9 mouse cellular contexts compared by ENCODE assay signal in genomic region chr8:89785011-89785410, GRCm38 (mm10).
DNase-seq lines count a peak whose midpoint lies in the region; ATAC-seq lines count a peak whose summit lies in the region.
"Had no signal": no experiment of that assay in that cellular context is flagged by ENCODE, and none has a peak within 500 bp of the region (broad histone marks: within the 10 kb centered on the region; RNA-seq: fewer than 3 reads in every experiment).

No protein-coding gene starts in this region.

- no peaks in the 10 kb centered on the region for H3K36me3 ChIP-seq in kidney, embryonic 14.5 days (ENCODE audit: control insufficient read depth, insufficient read depth, low read length)
- H3K36me3 ChIP-seq in limb, embryonic 11.5 days (ENCODE audit: control insufficient read depth, insufficient read depth, low read length), result no peaks in the 10 kb centered on the region
- H3K36me3 ChIP-seq: embryonic facial prominence, embryonic 15.5 days had no signal

- peak; percentile 13 to 24 for DNase-seq in urinary bladder, adult 18-20 months (ENCODE audit: low spot score in 2 of 2)
- no peak for DNase-seq in urinary bladder, adult 2 months (ENCODE audit: low spot score)
- peak; percentile 88 to 95 for DNase-seq in cerebellum, postnatal 10 days
- peak; percentile 82 to 89 for DNase-seq in frontal cortex, postnatal 36 days (ENCODE audit: low spot score in 2 of 2)
- peak; percentile 90 for DNase-seq in limb, embryonic 11.5 days (ENCODE audit: low spot score)
- DNase-seq in neural tube, embryonic 10.5 days (ENCODE audit: extremely low spot score, low spot score), result peak; percentile 79
- DNase-seq in urinary bladder, postnatal 25 days (ENCODE audit: low spot score), result peak; percentile 46

- no peaks in the 10 kb centered on the region for H3K9me3 ChIP-seq in kidney, embryonic 14.5 days (ENCODE audit: control insufficient read depth, low read length)
- H3K9me3 ChIP-seq in limb, embryonic 11.5 days (ENCODE audit: control insufficient read depth, low read length), result no peaks in the 10 kb centered on the region
- H3K9me3 ChIP-seq: embryonic facial prominence, embryonic 15.5 days had no signal

- H3K27ac ChIP-seq in kidney, embryonic 14.5 days (ENCODE audit: low read depth, low read length), result peak overlapping the region; percentile 33; the same call in 1 of the 2 replicates
- H3K27ac ChIP-seq in limb, embryonic 11.5 days (replicated peaks; ENCODE audit: low read depth, low read length), result no peak overlapping the region
- H3K27ac ChIP-seq: embryonic facial prominence, embryonic 15.5 days had no signal

- WGBS in kidney, embryonic 14.5 days, result 15% methylated on average over 7 of the region's 7 CpGs
- WGBS in limb, embryonic 11.5 days, result 16% methylated on average over 7 of the region's 7 CpGs

- H3K9ac ChIP-seq in kidney, embryonic 14.5 days (ENCODE audit: low read depth, low read length), result no peak overlapping the region
- H3K9ac ChIP-seq in limb, embryonic 11.5 days (ENCODE audit: low read length), result no peak overlapping the region
- H3K9ac ChIP-seq: embryonic facial prominence, embryonic 15.5 days had no signal

- peak; percentile 70; the same call in 1 of the 2 replicates for ATAC-seq in kidney, embryonic 14.5 days (ENCODE audit: low FRiP score, low TSS enrichment)
- ATAC-seq in limb, embryonic 11.5 days (ENCODE audit: insufficient number of reproducible peaks, low FRiP score, low TSS enrichment, low read depth), result peak; percentile 57; the same call in 1 of the 2 replicates

- H3K4me1 ChIP-seq in kidney, embryonic 14.5 days (ENCODE audit: control insufficient read depth, insufficient read depth, low read length), result peaks cover 17% of the 10 kb centered on the region
- 0 out of 2 replicates have a peak, but pooled peaks cover 4% of the 10 kb centered on the region for H3K4me1 ChIP-seq in limb, embryonic 11.5 days (ENCODE audit: control insufficient read depth, insufficient read depth, low read length)
- H3K4me1 ChIP-seq: embryonic facial prominence, embryonic 15.5 days had no signal

- H3K4me2 ChIP-seq in kidney, embryonic 14.5 days (replicated peaks; ENCODE audit: low read depth, low read length), result no peak overlapping the region
- H3K4me2 ChIP-seq in limb, embryonic 11.5 days (ENCODE audit: low read depth, severe bottlenecking), result no peak overlapping the region
- H3K4me2 ChIP-seq: embryonic facial prominence, embryonic 15.5 days had no signal

- H3K4me3 ChIP-seq in kidney, embryonic 14.5 days (ENCODE audit: low read length), result no peak overlapping the region
- H3K4me3 ChIP-seq in limb, embryonic 11.5 days (ENCODE audit: low read depth, low read length), result no peak overlapping the region
- H3K4me3 ChIP-seq: embryonic facial prominence, embryonic 15.5 days had no signal

- no peaks in the 10 kb centered on the region for H3K27me3 ChIP-seq in kidney, embryonic 14.5 days (ENCODE audit: control insufficient read depth, insufficient read depth, low read length)
- H3K27me3 ChIP-seq in limb, embryonic 11.5 days (ENCODE audit: control insufficient read depth, insufficient read depth, low read length), result peaks cover 22% of the 10 kb centered on the region
